Mouse (Mus musculus) thymus, adult 2 months (tissue): ENCODE measurements around the gene 4932438H23Rik.

Experiments used
- CTCF ChIP-seq: fragments of 200-500 bp; IDR thresholded peaks from 2 replicates; pipeline ENCODE4 v1.5.1; 2012; ENCODE audit warnings: mild to moderate bottlenecking, control low read depth, low read length, moderate library complexity, borderline replicate concordance; ENCODE audit not compliant: control insufficient read depth, poor library complexity, insufficient read depth; ENCODE audit errors: extremely low read depth
- POLR2A ChIP-seq: fragments of 200-500 bp; IDR thresholded peaks from 2 replicates; pipeline ENCODE4 v1.6.1; 2012; ENCODE audit warnings: mild to moderate bottlenecking, low read length, control low read depth, moderate library complexity; ENCODE audit not compliant: control insufficient read depth, poor library complexity, insufficient read depth; ENCODE audit errors: extremely low read depth

GRCm38 (mm10) chr16:91104821-91105480, 10.0 kb upstream of the 4932438H23Rik start:
- TF ChIP-seq POLR2A (no peak), CTCF (no peak)
